Mouse (Mus musculus): ENCODE measurements around the gene Mcrip1. TPM values are rescaled to one million over a fixed set of nuclear protein-coding genes. Genes with fewer than 3 reads are reported as not detected.

Mcrip1 gene
- polyA plus RNA-seq, 1 experiment from 2014 or later, result 268 TPM

- no peak overlapping the region for H3K27ac ChIP-seq (replicated peaks; ENCODE audit: low read depth, low read length)
- no peaks in the 10 kb centered on the region for H3K27me3 ChIP-seq (ENCODE audit: control insufficient read depth, insufficient read depth, low read length)
- peaks cover 27% of the 10 kb centered on the region for H3K36me3 ChIP-seq (ENCODE audit: control insufficient read depth, insufficient read depth, low read length)
- DNase-seq (peak; percentile 43), ATAC-seq (ENCODE audit: low FRiP score, low TSS enrichment) (no peak)
- no peak overlapping the region for H3K9ac ChIP-seq (replicated peaks; ENCODE audit: low read length)
- no peak overlapping the region for H3K4me3 ChIP-seq (replicated peaks; ENCODE audit: low read depth, low read length)
- H3K9me3 ChIP-seq (ENCODE audit: control insufficient read depth, low read length), result no peaks in the 10 kb centered on the region
- no peak overlapping the region for H3K4me2 ChIP-seq (ENCODE audit: low read length)
- WGBS, result 75% methylated on average over 7 of the region's 7 CpGs
- peaks cover 21% of the 10 kb centered on the region for H3K4me1 ChIP-seq (ENCODE audit: control insufficient read depth, insufficient read depth, low read length)
These were observed 27.9 kb upstream of the Mcrip1 start for GRCm38 (mm10) chr11:120577211-120578023.

- ATAC-seq (ENCODE audit: low FRiP score, low TSS enrichment) (no peak), DNase-seq (no peak)
- Histone ChIP-seq H3K27me3 (ENCODE audit: control insufficient read depth, insufficient read depth, low read length) (no peaks in the 10 kb centered on the region), H3K4me1 (ENCODE audit: control insufficient read depth, insufficient read depth, low read length) (peaks cover 20% of the 10 kb centered on the region), H3K27ac (replicated peaks; ENCODE audit: low read depth, low read length) (no peak overlapping the region), H3K4me3 (replicated peaks; ENCODE audit: low read depth, low read length) (no peak overlapping the region), H3K36me3 (ENCODE audit: control insufficient read depth, insufficient read depth, low read length) (peaks cover 30% of the 10 kb centered on the region), H3K9me3 (ENCODE audit: control insufficient read depth, low read length) (no peaks in the 10 kb centered on the region), H3K4me2 (ENCODE audit: low read length) (no peak overlapping the region), H3K9ac (replicated peaks; ENCODE audit: low read length) (no peak overlapping the region)
- 88% methylated on average over 3 of the region's 3 CpGs for WGBS
These were observed 26.9 kb upstream of the Mcrip1 start for GRCm38 (mm10) chr11:120576365-120576981.

GRCm38 (mm10) chr11:120575940-120576339 lies 26.4 kb upstream of the Mcrip1 start:
- Histone ChIP-seq H3K9ac (replicated peaks; ENCODE audit: low read length) (no peak overlapping the region), H3K4me1 (ENCODE audit: control insufficient read depth, insufficient read depth, low read length) (peaks cover 25% of the 10 kb centered on the region)

GRCm38 (mm10) chr11:120575046-120575445 lies 25.5 kb upstream of the Mcrip1 start:
- Histone ChIP-seq H3K4me3 (replicated peaks; ENCODE audit: low read depth, low read length) (no peak overlapping the region), H3K4me1 (ENCODE audit: control insufficient read depth, insufficient read depth, low read length) (peaks cover 20% of the 10 kb centered on the region), H3K27ac (replicated peaks; ENCODE audit: low read depth, low read length) (no peak overlapping the region), H3K9me3 (ENCODE audit: control insufficient read depth, low read length) (no peaks in the 10 kb centered on the region), H3K36me3 (ENCODE audit: control insufficient read depth, insufficient read depth, low read length) (peaks cover 42% of the 10 kb centered on the region), H3K4me2 (ENCODE audit: low read length) (no peak overlapping the region), H3K27me3 (ENCODE audit: control insufficient read depth, insufficient read depth, low read length) (no peaks in the 10 kb centered on the region), H3K9ac (replicated peaks; ENCODE audit: low read length) (no peak overlapping the region)
- ATAC-seq (ENCODE audit: low FRiP score, low TSS enrichment) (no peak), DNase-seq (no peak)
- 78% methylated on average over 2 of the region's 2 CpGs for WGBS

More at GRCm38 (mm10) chr11:120575940-120576339, 26.4 kb upstream of the Mcrip1 start:
- Histone ChIP-seq H3K27me3 (ENCODE audit: control insufficient read depth, insufficient read depth, low read length) (no peaks in the 10 kb centered on the region), H3K4me3 (replicated peaks; ENCODE audit: low read depth, low read length) (no peak overlapping the region), H3K9me3 (ENCODE audit: control insufficient read depth, low read length) (no peaks in the 10 kb centered on the region), H3K36me3 (ENCODE audit: control insufficient read depth, insufficient read depth, low read length) (peaks cover 35% of the 10 kb centered on the region), H3K27ac (replicated peaks; ENCODE audit: low read depth, low read length) (no peak overlapping the region), H3K4me2 (ENCODE audit: low read length) (no peak overlapping the region)
- DNase-seq (no peak), ATAC-seq (ENCODE audit: low FRiP score, low TSS enrichment) (no peak)

- Histone ChIP-seq H3K4me2 (ENCODE audit: low read length) (peak overlapping the region; percentile 72), H3K9me3 (ENCODE audit: control insufficient read depth, low read length) (no peaks in the 10 kb centered on the region), H3K27ac (replicated peaks; ENCODE audit: low read depth, low read length) (no peak overlapping the region), H3K27me3 (ENCODE audit: control insufficient read depth, insufficient read depth, low read length) (no peaks in the 10 kb centered on the region), H3K4me3 (replicated peaks; ENCODE audit: low read depth, low read length) (peak overlapping the region; percentile 87), H3K9ac (replicated peaks; ENCODE audit: low read length) (peak overlapping the region; percentile 69), H3K36me3 (ENCODE audit: control insufficient read depth, insufficient read depth, low read length) (peaks cover 39% of the 10 kb centered on the region), H3K4me1 (ENCODE audit: control insufficient read depth, insufficient read depth, low read length) (peaks cover 12% of the 10 kb centered on the region)
- DNase-seq (no peak), ATAC-seq (ENCODE audit: low FRiP score, low TSS enrichment) (no peak)
- 46% methylated on average over 5 of the region's 5 CpGs for WGBS
These were observed 24.7 kb upstream of the Mcrip1 start for GRCm38 (mm10) chr11:120574278-120574600.

GRCm38 (mm10) chr11:120573585-120574277 lies 24.2 kb upstream of the Mcrip1 start:
- H3K4me2 ChIP-seq (ENCODE audit: low read length), result peak overlapping the region; percentile 72
- no peaks in the 10 kb centered on the region for H3K9me3 ChIP-seq (ENCODE audit: control insufficient read depth, low read length)
- no peaks in the 10 kb centered on the region for H3K27me3 ChIP-seq (ENCODE audit: control insufficient read depth, insufficient read depth, low read length)
- H3K36me3 ChIP-seq (ENCODE audit: control insufficient read depth, insufficient read depth, low read length), result peaks cover 36% of the 10 kb centered on the region
- peaks cover 12% of the 10 kb centered on the region for H3K4me1 ChIP-seq (ENCODE audit: control insufficient read depth, insufficient read depth, low read length)
- H3K27ac ChIP-seq (replicated peaks; ENCODE audit: low read depth, low read length), result peak overlapping the region; percentile 90
- WGBS, result under 1% methylated on average over 23 of the region's 23 CpGs
- DNase-seq, result no peak
- 0 out of 2 replicates have a peak, but pooled peaks have one; percentile 2 for ATAC-seq (ENCODE audit: low FRiP score, low TSS enrichment)
- peak overlapping the region; percentile 69 for H3K9ac ChIP-seq (replicated peaks; ENCODE audit: low read length)
- H3K4me3 ChIP-seq (replicated peaks; ENCODE audit: low read depth, low read length), result peak overlapping the region; percentile 87

- Histone ChIP-seq H3K9ac (replicated peaks; ENCODE audit: low read length) (peak within 1 kb of the TSS; percentile 84), H3K27ac (replicated peaks; ENCODE audit: low read depth, low read length) (peak within 1 kb of the TSS; percentile 90), H3K4me1 (ENCODE audit: control insufficient read depth, insufficient read depth, low read length) (peaks cover 12% of the 10 kb centered on the region), H3K27me3 (ENCODE audit: control insufficient read depth, insufficient read depth, low read length) (no peaks in the 10 kb centered on the region), H3K36me3 (ENCODE audit: control insufficient read depth, insufficient read depth, low read length) (peaks cover 36% of the 10 kb centered on the region), H3K9me3 (ENCODE audit: control insufficient read depth, low read length) (no peaks in the 10 kb centered on the region), H3K4me3 (replicated peaks; ENCODE audit: low read depth, low read length) (peak within 1 kb of the TSS; percentile 87), H3K4me2 (ENCODE audit: low read length) (peak within 1 kb of the TSS; percentile 72)
- under 1% methylated on average over 93 of the region's 94 CpGs for WGBS
- DNase-seq, result peak; percentile 100
- ATAC-seq (ENCODE audit: low FRiP score, low TSS enrichment), result peak; percentile 97
These were observed 23.4 kb upstream of the Mcrip1 start, which contains the start of gene P4hb for GRCm38 (mm10) chr11:120572752-120573584. P4hb (minus strand) TSS chr11:120573253.

- no peaks in the 10 kb centered on the region for H3K9me3 ChIP-seq (ENCODE audit: control insufficient read depth, low read length)
- peak overlapping the region; percentile 87 for H3K4me3 ChIP-seq (replicated peaks; ENCODE audit: low read depth, low read length)
- H3K27ac ChIP-seq (replicated peaks; ENCODE audit: low read depth, low read length), result peak overlapping the region; percentile 90
- DNase-seq, result no peak
- no peak; the same call in 1 of the 2 replicates for ATAC-seq (ENCODE audit: low FRiP score, low TSS enrichment)
- peaks cover 12% of the 10 kb centered on the region for H3K4me1 ChIP-seq (ENCODE audit: control insufficient read depth, insufficient read depth, low read length)
- peak overlapping the region; percentile 72 for H3K4me2 ChIP-seq (ENCODE audit: low read length)
- no peaks in the 10 kb centered on the region for H3K27me3 ChIP-seq (ENCODE audit: control insufficient read depth, insufficient read depth, low read length)
- WGBS, result under 1% methylated on average over 24 of the region's 24 CpGs
- H3K9ac ChIP-seq (replicated peaks; ENCODE audit: low read length), result peak overlapping the region; percentile 84
- H3K36me3 ChIP-seq (ENCODE audit: control insufficient read depth, insufficient read depth, low read length), result peaks cover 36% of the 10 kb centered on the region
These were observed 22.9 kb upstream of the Mcrip1 start for GRCm38 (mm10) chr11:120572417-120572751.
